Mouse (Mus musculus) large intestine, adult 2 months (tissue): ENCODE data around the gene Zdhhc21. TPM values are rescaled to one million over a fixed set of nuclear protein-coding genes. Genes with fewer than 3 reads are reported as not detected.

ENCODE experiments used
- DNase-seq: peaks from one replicate; pipeline ENCODE4 v3.0.0-alpha.2; 2012; ENCODE audit warnings: low read depth, low spot score
- WGBS: fragments of 180-500 bp; shearing (Covaris S2); methylation state at CpG from one replicate; pipeline ENCODE4 v1.1.7; 2018; 5-methylcytosine and 5-hydroxymethylcytosine counted together
- polyA plus RNA-seq: library from polyadenylated mRNA; depleted of rRNA; stranded (reverse); fragments of >200 nt; gene quantifications from 2 replicates; pipeline ENCODE4 v1.2.3, GENCODE M21; 2012; rRNA removed

The Zdhhc21 gene
- polyA plus RNA-seq, 1 experiment, result 3.6 TPM

DNA sequence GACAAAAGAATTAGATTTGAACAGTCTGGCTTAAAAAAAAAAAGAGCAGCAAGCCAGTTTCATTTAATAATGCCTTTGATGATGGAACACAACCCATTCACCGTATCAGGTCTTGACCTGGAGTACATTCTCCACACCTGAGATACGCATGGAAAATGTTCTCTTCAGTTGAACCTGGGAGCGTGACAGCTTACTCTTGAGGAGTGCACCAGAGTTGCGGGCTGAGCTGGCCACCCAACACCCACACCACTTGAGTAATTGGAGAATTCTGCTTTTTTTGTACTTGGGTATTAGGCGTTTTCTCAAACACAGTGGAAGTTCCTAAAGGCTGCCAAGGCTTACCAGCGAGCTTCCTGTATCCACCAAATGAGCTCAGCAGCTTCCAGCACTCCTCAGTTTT is 66.2 kb downstream of the Zdhhc21 start:
- DNase-seq, result no peak
- WGBS, result 91% methylated on average over 6 of the region's 6 CpGs

DNA sequence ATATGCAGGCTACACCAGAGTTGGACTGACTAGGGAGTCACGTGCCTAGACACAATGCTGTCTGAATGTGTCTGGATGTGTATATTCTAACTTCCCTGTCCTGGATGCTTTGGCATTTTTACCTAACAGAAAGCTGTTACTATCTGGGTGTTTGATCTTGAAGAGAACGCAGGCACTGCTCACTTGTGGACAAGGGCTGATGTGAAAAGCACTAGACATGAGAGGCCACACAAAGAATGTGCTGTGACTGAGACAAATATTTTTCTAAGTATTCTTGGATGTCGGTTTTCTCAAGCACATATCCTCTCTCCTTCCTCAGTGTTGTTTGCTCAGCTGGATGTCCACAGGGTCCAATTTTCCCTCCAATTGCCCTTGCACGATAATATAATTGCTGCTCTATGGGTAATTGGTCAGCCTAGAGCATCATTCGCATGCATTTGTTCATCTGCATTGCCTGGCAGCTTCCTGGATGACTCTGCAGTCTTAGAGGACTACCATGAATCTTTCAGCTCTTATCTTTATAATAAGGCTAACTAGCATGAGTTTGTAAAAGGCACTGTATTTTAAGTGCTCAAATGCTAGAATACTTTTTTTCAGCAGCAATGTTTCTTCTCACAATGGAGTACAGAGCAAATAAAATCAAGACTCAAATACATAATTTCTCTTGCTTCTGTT is 66.7 kb downstream of the Zdhhc21 start:
- 59% methylated on average over 5 of the region's 5 CpGs for WGBS
- no peak for DNase-seq

DNA sequence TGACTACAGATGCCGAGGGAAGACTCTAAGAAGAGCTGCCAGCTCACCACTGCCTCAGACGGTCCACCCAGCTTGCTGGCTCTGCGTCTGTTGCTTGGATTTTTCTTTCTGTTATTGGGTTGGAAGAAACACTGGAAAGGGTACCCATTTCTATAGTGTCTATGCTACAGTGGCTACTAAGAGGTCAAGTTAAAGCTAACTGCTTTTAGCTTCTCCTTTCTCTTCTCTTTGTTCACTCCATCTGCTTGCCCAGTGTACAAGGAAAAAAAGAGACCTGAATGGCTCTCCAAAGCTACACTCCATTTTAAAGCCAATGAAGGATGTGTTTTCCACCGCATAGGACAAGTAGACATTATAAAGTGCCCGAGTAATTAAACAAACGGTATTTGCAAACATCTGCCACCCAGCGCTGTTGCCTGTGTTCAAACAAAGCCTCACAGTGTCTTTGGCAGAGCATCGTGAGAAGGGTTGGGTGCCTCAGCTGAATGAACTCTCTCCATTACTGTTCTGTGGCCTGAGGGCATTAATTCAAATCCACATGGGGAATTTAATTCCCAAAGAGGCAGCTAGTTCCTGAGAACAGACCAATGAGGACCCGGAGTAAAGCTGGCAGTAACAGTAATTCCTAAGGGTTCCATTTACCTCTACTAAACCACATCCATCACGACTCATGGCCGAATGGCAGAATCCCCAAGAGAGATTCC is 94.1 kb downstream of the Zdhhc21 start:
- 68% methylated on average over 11 of the region's 11 CpGs for WGBS
- no peak for DNase-seq

DNA sequence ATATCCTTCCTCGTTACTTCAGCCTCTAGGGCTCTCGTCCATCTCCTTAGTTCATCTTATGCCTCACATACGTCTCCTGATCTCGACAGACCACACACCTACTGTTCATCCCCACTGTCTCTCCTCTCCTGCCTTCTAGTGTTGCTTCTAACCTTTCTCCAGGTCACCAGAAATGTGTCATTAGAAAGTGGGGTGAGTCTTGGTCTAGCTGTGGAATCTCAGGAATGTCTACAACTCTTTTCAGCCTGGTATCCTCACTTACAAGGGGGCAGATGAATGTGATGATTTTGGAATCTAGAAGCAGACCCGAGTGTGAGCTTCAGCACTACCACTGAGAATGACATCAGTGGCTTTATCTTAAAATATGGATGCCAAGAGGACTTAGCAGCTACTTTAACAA is 96.2 kb downstream of the Zdhhc21 start:
- DNase-seq, result no peak
- 49% methylated on average over 5 of the region's 5 CpGs for WGBS

DNA sequence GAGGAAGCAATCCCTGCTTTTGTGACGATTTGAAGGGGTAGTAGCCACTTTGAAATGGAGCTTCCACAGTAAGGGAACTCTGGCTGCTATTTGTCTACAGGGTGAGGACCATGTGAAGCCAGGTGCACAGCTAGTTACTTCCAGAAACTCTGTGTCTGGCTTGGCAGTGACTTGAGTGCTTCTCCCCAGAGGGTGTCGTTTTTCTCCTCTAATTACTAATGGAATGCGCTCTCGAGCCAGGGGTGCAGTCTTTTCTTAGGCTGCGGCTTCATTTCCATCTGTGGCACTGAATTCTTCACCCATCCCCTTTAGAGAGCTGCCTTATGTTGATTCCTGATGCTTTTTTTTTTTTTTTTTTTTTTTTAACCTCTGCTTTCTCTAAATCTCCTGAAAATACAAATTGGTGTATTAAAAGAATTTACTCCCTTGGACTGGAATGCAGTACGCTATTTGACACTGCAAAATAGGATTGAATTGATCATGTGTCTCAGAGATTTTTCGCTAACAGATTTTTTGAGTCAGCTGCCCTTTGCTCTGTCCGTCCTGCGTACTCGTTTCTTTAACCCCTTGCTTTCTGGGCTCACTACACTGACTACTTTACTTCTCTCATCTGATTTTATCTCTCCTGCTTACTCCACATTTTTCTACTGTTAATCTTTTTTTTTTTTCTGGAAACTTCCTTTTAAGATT is 97.2 kb downstream of the Zdhhc21 start:
- DNase-seq, result no peak
- WGBS, result 22% methylated on average over 10 of the region's 10 CpGs

DNA sequence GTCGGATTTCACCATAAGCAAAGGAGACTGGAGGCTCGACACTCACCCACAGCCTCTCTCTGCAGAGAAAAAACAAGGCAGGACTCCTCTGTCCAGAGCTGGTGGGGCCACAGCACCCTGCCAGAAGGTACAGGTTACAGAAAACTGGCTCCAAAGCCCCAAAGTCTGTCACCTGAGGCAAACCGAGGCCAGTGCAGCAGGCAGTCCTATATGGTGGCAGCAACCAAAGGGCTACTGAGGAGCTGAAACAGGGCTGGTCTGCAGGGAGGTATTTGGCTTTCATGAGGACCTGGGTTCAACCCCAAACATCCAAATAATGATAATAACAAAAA is 103.5 kb downstream of the Zdhhc21 start:
- no peak for DNase-seq
- 31% methylated on average over 3 of the region's 3 CpGs for WGBS

DNA sequence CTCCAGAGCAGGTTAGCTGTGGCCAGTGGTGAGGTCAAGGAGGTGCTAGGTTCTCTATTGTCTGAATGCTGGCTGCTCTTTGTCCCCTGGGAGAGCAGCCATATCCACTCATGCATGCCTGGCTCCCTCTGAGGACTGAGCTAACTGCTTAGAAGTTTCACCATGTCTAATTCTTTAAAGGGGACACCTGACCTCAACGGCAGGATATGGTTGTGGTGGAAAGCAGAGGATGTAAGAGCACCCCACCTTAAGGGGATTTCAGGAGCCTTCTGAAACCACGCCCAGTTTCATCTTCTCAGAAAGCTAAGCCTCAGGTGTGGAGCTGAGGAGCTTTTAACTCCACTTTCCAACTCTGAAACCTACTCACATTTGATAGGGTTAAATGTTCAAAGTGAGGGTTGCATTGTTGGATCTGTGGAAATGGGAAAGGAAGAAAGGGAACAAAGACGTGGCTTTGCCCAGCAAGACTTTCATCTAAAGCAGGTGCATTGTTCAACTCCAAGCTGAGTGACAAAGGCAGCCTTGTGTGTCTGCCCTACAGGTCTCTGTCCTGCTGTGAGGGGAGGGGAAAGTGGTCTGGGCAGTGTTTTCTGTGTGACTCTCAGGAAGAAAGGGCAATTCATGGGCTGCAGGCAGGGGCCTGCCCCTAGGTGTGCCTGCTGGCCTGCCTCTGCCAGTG is 104.0 kb downstream of the Zdhhc21 start:
- DNase-seq, result no peak
- 43% methylated on average over 3 of the region's 3 CpGs for WGBS

Other genes with a start within 250 kb of the Zdhhc21 start
- 4.8 and 9.5 TPM in 2 replicates for gene Nfib, start 154.2 kb downstream of the Zdhhc21 start, polyA plus RNA-seq
- not detected in 2 replicates for gene Cer1, start 25.2 kb upstream of the Zdhhc21 start, polyA plus RNA-seq
- gene Frem1, start 192.4 kb upstream of the Zdhhc21 start, polyA plus RNA-seq, result 0.22 and 0.52 TPM in 2 replicates